Mouse (Mus musculus): ENCODE measurements around the gene Prr15l.

GRCm38 (mm10) chr11:96956009-96956724 is 28.3 kb downstream of the Prr15l start:
- peak; percentile 78 for TF ChIP-seq CTCF (IDR thresholded peaks at IDR 0.05; ENCODE audit: low read depth)
- peak; percentile 81 for TF ChIP-seq EP300 (IDR thresholded peaks at IDR 0.05; ENCODE audit: low read depth)

All from liver, embryonic 14.5 days (tissue).